Mouse (Mus musculus): ENCODE data around the gene Ptprn2. TPM values are rescaled to one million over a fixed set of nuclear protein-coding genes. Genes with fewer than 3 reads are reported as not detected.

Ptprn2 gene
- polyA plus RNA-seq, 1 experiment from 2014 or later, result 0.08 TPM

- Histone ChIP-seq H3K4me1 (ENCODE audit: control insufficient read depth, insufficient read depth, low read length) (no peaks in the 10 kb centered on the region), H3K9ac (ENCODE audit: low read depth, low read length) (no peak overlapping the region), H3K36me3 (ENCODE audit: control insufficient read depth, insufficient read depth, low read length) (no peaks in the 10 kb centered on the region), H3K4me2 (replicated peaks; ENCODE audit: low read depth, low read length) (no peak overlapping the region), H3K27ac (ENCODE audit: low read depth, low read length) (no peak overlapping the region), H3K4me3 (ENCODE audit: low read length) (no peak overlapping the region), H3K9me3 (ENCODE audit: control insufficient read depth, low read length) (no peaks in the 10 kb centered on the region), H3K27me3 (ENCODE audit: control insufficient read depth, insufficient read depth, low read length) (peaks cover 29% of the 10 kb centered on the region)
- ATAC-seq (ENCODE audit: low FRiP score, low TSS enrichment), result peak; percentile 50
- WGBS, result 43% methylated on average over 2 of the region's 2 CpGs
These were observed 687.0 kb downstream of the Ptprn2 start for GRCm38 (mm10) chr12:117172529-117172884.

GRCm38 (mm10) chr12:117172885-117173529 lies 687.5 kb downstream of the Ptprn2 start:
- Histone ChIP-seq H3K9me3 (ENCODE audit: control insufficient read depth, low read length) (no peaks in the 10 kb centered on the region), H3K27me3 (ENCODE audit: control insufficient read depth, insufficient read depth, low read length) (peaks cover 28% of the 10 kb centered on the region), H3K9ac (ENCODE audit: low read depth, low read length) (no peak overlapping the region), H3K4me3 (ENCODE audit: low read length) (no peak overlapping the region), H3K4me1 (ENCODE audit: control insufficient read depth, insufficient read depth, low read length) (no peaks in the 10 kb centered on the region), H3K36me3 (ENCODE audit: control insufficient read depth, insufficient read depth, low read length) (no peaks in the 10 kb centered on the region), H3K27ac (ENCODE audit: low read depth, low read length) (no peak overlapping the region), H3K4me2 (replicated peaks; ENCODE audit: low read depth, low read length) (no peak overlapping the region)
- 21% methylated on average over 11 of the region's 11 CpGs for WGBS
- peak; percentile 53 for ATAC-seq (ENCODE audit: low FRiP score, low TSS enrichment)

GRCm38 (mm10) chr12:117174189-117174588 lies 688.7 kb downstream of the Ptprn2 start:
- no peak for ATAC-seq (ENCODE audit: low FRiP score, low TSS enrichment)
- Histone ChIP-seq H3K27me3 (ENCODE audit: control insufficient read depth, insufficient read depth, low read length) (peaks cover 24% of the 10 kb centered on the region), H3K4me3 (ENCODE audit: low read length) (no peak overlapping the region), H3K9ac (ENCODE audit: low read depth, low read length) (no peak overlapping the region), H3K27ac (ENCODE audit: low read depth, low read length) (no peak overlapping the region), H3K4me2 (replicated peaks; ENCODE audit: low read depth, low read length) (no peak overlapping the region), H3K4me1 (ENCODE audit: control insufficient read depth, insufficient read depth, low read length) (no peaks in the 10 kb centered on the region), H3K9me3 (ENCODE audit: control insufficient read depth, low read length) (no peaks in the 10 kb centered on the region), H3K36me3 (ENCODE audit: control insufficient read depth, insufficient read depth, low read length) (no peaks in the 10 kb centered on the region)
- WGBS, result 12% methylated on average over 3 of the region's 3 CpGs

- no peaks in the 10 kb centered on the region for H3K36me3 ChIP-seq (ENCODE audit: control insufficient read depth, insufficient read depth, low read length)
- no peak overlapping the region for H3K9ac ChIP-seq (ENCODE audit: low read depth, low read length)
- WGBS, result 83% methylated on average over 15 of the region's 15 CpGs
- H3K9me3 ChIP-seq (ENCODE audit: control insufficient read depth, low read length), result no peaks in the 10 kb centered on the region
- H3K27me3 ChIP-seq (ENCODE audit: control insufficient read depth, insufficient read depth, low read length), result peaks cover 19% of the 10 kb centered on the region
- H3K27ac ChIP-seq (ENCODE audit: low read depth, low read length), result no peak overlapping the region
- no peaks in the 10 kb centered on the region for H3K4me1 ChIP-seq (ENCODE audit: control insufficient read depth, insufficient read depth, low read length)
- no peak overlapping the region for H3K4me2 ChIP-seq (replicated peaks; ENCODE audit: low read depth, low read length)
- no peak for ATAC-seq (ENCODE audit: low FRiP score, low TSS enrichment)
- no peak overlapping the region for H3K4me3 ChIP-seq (ENCODE audit: low read length)
These were observed 689.7 kb downstream of the Ptprn2 start for GRCm38 (mm10) chr12:117175072-117175681.

GRCm38 (mm10) chr12:117176259-117176823 lies 690.8 kb downstream of the Ptprn2 start:
- Histone ChIP-seq H3K4me1 (ENCODE audit: control insufficient read depth, insufficient read depth, low read length) (no peaks in the 10 kb centered on the region), H3K27me3 (ENCODE audit: control insufficient read depth, insufficient read depth, low read length) (peaks cover 13% of the 10 kb centered on the region), H3K4me2 (replicated peaks; ENCODE audit: low read depth, low read length) (no peak overlapping the region), H3K36me3 (ENCODE audit: control insufficient read depth, insufficient read depth, low read length) (no peaks in the 10 kb centered on the region), H3K9ac (ENCODE audit: low read depth, low read length) (no peak overlapping the region), H3K9me3 (ENCODE audit: control insufficient read depth, low read length) (no peaks in the 10 kb centered on the region), H3K27ac (ENCODE audit: low read depth, low read length) (no peak overlapping the region), H3K4me3 (ENCODE audit: low read length) (no peak overlapping the region)
- ATAC-seq (ENCODE audit: low FRiP score, low TSS enrichment), result no peak
- WGBS, result 60% methylated on average over 13 of the region's 13 CpGs

GRCm38 (mm10) chr12:117187167-117187566 lies 701.6 kb downstream of the Ptprn2 start:
- H3K27ac ChIP-seq (ENCODE audit: low read depth, low read length), result no peak overlapping the region
- 82% methylated on average over 3 of the region's 3 CpGs for WGBS
- H3K4me2 ChIP-seq (replicated peaks; ENCODE audit: low read depth, low read length), result no peak overlapping the region
- H3K9ac ChIP-seq (ENCODE audit: low read depth, low read length), result no peak overlapping the region
- ATAC-seq (ENCODE audit: low FRiP score, low TSS enrichment), result no peak
- no peaks in the 10 kb centered on the region for H3K27me3 ChIP-seq (ENCODE audit: control insufficient read depth, insufficient read depth, low read length)
- no peaks in the 10 kb centered on the region for H3K36me3 ChIP-seq (ENCODE audit: control insufficient read depth, insufficient read depth, low read length)
- no peaks in the 10 kb centered on the region for H3K9me3 ChIP-seq (ENCODE audit: control insufficient read depth, low read length)
- H3K4me3 ChIP-seq (ENCODE audit: low read length), result no peak overlapping the region
- H3K4me1 ChIP-seq (ENCODE audit: control insufficient read depth, insufficient read depth, low read length), result no peaks in the 10 kb centered on the region

- H3K9me3 ChIP-seq (ENCODE audit: control insufficient read depth, low read length), result no peaks in the 10 kb centered on the region
- H3K9ac ChIP-seq (ENCODE audit: low read depth, low read length), result no peak overlapping the region
- no peaks in the 10 kb centered on the region for H3K4me1 ChIP-seq (ENCODE audit: control insufficient read depth, insufficient read depth, low read length)
- H3K4me2 ChIP-seq (replicated peaks; ENCODE audit: low read depth, low read length), result no peak overlapping the region
- no peaks in the 10 kb centered on the region for H3K27me3 ChIP-seq (ENCODE audit: control insufficient read depth, insufficient read depth, low read length)
- H3K27ac ChIP-seq (ENCODE audit: low read depth, low read length), result no peak overlapping the region
- WGBS, result 76% methylated on average over 4 of the region's 4 CpGs
- ATAC-seq (ENCODE audit: low FRiP score, low TSS enrichment), result no peak
- H3K4me3 ChIP-seq (ENCODE audit: low read length), result no peak overlapping the region
- no peaks in the 10 kb centered on the region for H3K36me3 ChIP-seq (ENCODE audit: control insufficient read depth, insufficient read depth, low read length)
These were observed 706.5 kb downstream of the Ptprn2 start for GRCm38 (mm10) chr12:117192001-117192400.

- Histone ChIP-seq H3K4me2 (replicated peaks; ENCODE audit: low read depth, low read length) (no peak overlapping the region), H3K27me3 (ENCODE audit: control insufficient read depth, insufficient read depth, low read length) (no peaks in the 10 kb centered on the region; the same call in 1 of the 2 replicates), H3K9me3 (ENCODE audit: control insufficient read depth, low read length) (no peaks in the 10 kb centered on the region), H3K4me3 (ENCODE audit: low read length) (no peak overlapping the region), H3K27ac (ENCODE audit: low read depth, low read length) (no peak overlapping the region), H3K9ac (ENCODE audit: low read depth, low read length) (no peak overlapping the region), H3K4me1 (ENCODE audit: control insufficient read depth, insufficient read depth, low read length) (no peaks in the 10 kb centered on the region), H3K36me3 (ENCODE audit: control insufficient read depth, insufficient read depth, low read length) (no peaks in the 10 kb centered on the region)
- 13% methylated on average over 12 of the region's 12 CpGs for WGBS
- no peak; the same call in 1 of the 2 replicates for ATAC-seq (ENCODE audit: low FRiP score, low TSS enrichment)
These were observed 711.4 kb downstream of the Ptprn2 start for GRCm38 (mm10) chr12:117196721-117197425.

DNA sequence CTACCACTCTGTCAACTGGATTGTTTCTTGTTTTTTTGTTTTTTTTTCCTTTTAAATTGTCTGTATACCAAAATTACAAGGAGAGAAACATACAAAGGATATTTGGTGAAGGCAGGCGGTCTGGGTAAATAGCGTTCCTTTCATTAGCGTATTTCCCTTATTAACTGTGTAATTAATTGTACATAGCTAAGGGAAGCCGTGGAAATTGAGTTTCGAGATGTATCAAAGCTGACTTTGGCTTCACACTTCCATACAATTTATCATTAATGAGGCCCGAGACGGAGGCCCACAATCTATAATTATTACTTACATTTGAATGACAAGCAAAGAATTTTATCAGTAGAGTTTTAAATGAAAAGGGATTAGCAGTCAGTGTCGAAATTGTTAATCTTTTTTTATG lies 712.6 kb downstream of the Ptprn2 start:
- no peak overlapping the region for H3K27ac ChIP-seq (ENCODE audit: low read depth, low read length)
- no peak overlapping the region for H3K4me3 ChIP-seq (ENCODE audit: low read length)
- no peak overlapping the region for H3K9ac ChIP-seq (ENCODE audit: low read depth, low read length)
- no peaks in the 10 kb centered on the region for H3K4me1 ChIP-seq (ENCODE audit: control insufficient read depth, insufficient read depth, low read length)
- no peaks in the 10 kb centered on the region for H3K36me3 ChIP-seq (ENCODE audit: control insufficient read depth, insufficient read depth, low read length)
- H3K27me3 ChIP-seq (ENCODE audit: control insufficient read depth, insufficient read depth, low read length), result no peaks in the 10 kb centered on the region; the same call in 1 of the 2 replicates
- WGBS, result 86% methylated on average over 8 of the region's 8 CpGs
- H3K4me2 ChIP-seq (replicated peaks; ENCODE audit: low read depth, low read length), result no peak overlapping the region
- no peaks in the 10 kb centered on the region for H3K9me3 ChIP-seq (ENCODE audit: control insufficient read depth, low read length)
- ATAC-seq (ENCODE audit: low FRiP score, low TSS enrichment), result no peak
